ENCODE assay signal across 22 mouse cellular contexts in genomic region chr10:119428106-119428505, GRCm38 (mm10). TPM values are rescaled to one million over a fixed set of nuclear protein-coding genes. Genes with fewer than 3 reads are reported as not detected.
DNase-seq lines count a peak whose midpoint lies in the region; ATAC-seq and TF ChIP-seq lines count a peak whose summit lies in the region.
"Had no signal": no experiment of that assay in that cellular context is flagged by ENCODE, and none has a peak within 500 bp of the region (broad histone marks: within the 10 kb centered on the region; RNA-seq: fewer than 3 reads in every experiment).

No protein-coding gene starts in this region.

- DNase-seq in cerebellum, postnatal 10 days: peak; percentile 65 to 74
- DNase-seq in cerebellum, adult 11 months: no peak
- DNase-seq in heart, adult 11 months: peak; percentile 48
- DNase-seq in heart, adult 8-10 months (ENCODE audit: low spot score): no peak
- no peak for DNase-seq in liver, postnatal 0 days
- DNase-seq in liver (no peak), 3134 (ENCODE audit: extremely low read depth, insufficient read length, low spot score) (peak; percentile 14)
- DNase-seq: adrenal gland, adult 2 months; adrenal gland, postnatal 10 days; adrenal gland, postnatal 25 days; cerebellum, adult 11-12 months; cerebellum, adult 9-10 months; embryo, embryonic 11 days had no signal

- ATAC-seq in liver, postnatal 0 days: peak; percentile 15; the same call in 1 of the 2 replicates
- ATAC-seq: forebrain, embryonic 14.5 days; forebrain, embryonic 16.5 days had no signal

- H3K36me3 ChIP-seq in liver, postnatal 0 days (replicated peaks; ENCODE audit: insufficient read depth, low read length): no peaks in the 10 kb centered on the region
- H3K36me3 ChIP-seq: embryonic facial prominence, embryonic 13.5 days; embryonic facial prominence, embryonic 15.5 days; forebrain, embryonic 10.5 days; forebrain, embryonic 12.5 days had no signal

- 67% methylated on average over 7 of the region's 7 CpGs for WGBS in liver, postnatal 0 days (ENCODE audit: insufficient replicate concordance)

- H3K4me3 ChIP-seq in liver, postnatal 0 days (ENCODE audit: low read depth, low read length): no peak overlapping the region
- H3K4me3 ChIP-seq: embryonic facial prominence, embryonic 13.5 days; embryonic facial prominence, embryonic 15.5 days; erythroblast, embryonic 14.5 days; forebrain, embryonic 10.5 days; forebrain, embryonic 12.5 days had no signal

- no peak for TF ChIP-seq CTCF in liver, postnatal 0 days (IDR thresholded peaks at IDR 0.05; ENCODE audit: low read depth)

- H3K9ac ChIP-seq in liver, postnatal 0 days (replicated peaks): no peak overlapping the region
- H3K9ac ChIP-seq: embryonic facial prominence, embryonic 13.5 days; embryonic facial prominence, embryonic 15.5 days; forebrain, embryonic 12.5 days had no signal

- no peaks in the 10 kb centered on the region for H3K9me3 ChIP-seq in liver, postnatal 0 days (ENCODE audit: low read length)
- H3K9me3 ChIP-seq: embryonic facial prominence, embryonic 13.5 days; embryonic facial prominence, embryonic 15.5 days; forebrain, embryonic 10.5 days; forebrain, embryonic 12.5 days had no signal

- no peaks in the 10 kb centered on the region for H3K27me3 ChIP-seq in liver, postnatal 0 days (ENCODE audit: insufficient read depth, low read length)
- H3K27me3 ChIP-seq: embryonic facial prominence, embryonic 13.5 days; embryonic facial prominence, embryonic 15.5 days; forebrain, embryonic 12.5 days had no signal

- no peak for TF ChIP-seq EP300 in liver, postnatal 0 days (IDR thresholded peaks at IDR 0.05; ENCODE audit: low read depth)

- H3K4me2 ChIP-seq in liver, postnatal 0 days (ENCODE audit: low read depth, low read length): no peak overlapping the region
- H3K4me2 ChIP-seq: embryonic facial prominence, embryonic 13.5 days; embryonic facial prominence, embryonic 15.5 days; forebrain, embryonic 12.5 days had no signal

- H3K27ac ChIP-seq in liver, postnatal 0 days (ENCODE audit: low read depth): peak overlapping the region; percentile 78; the same call in 1 of the 2 replicates
- H3K27ac ChIP-seq: embryonic facial prominence, embryonic 13.5 days; embryonic facial prominence, embryonic 15.5 days; forebrain, embryonic 10.5 days; forebrain, embryonic 12.5 days had no signal

- H3K4me1 ChIP-seq in liver, postnatal 0 days (ENCODE audit: insufficient read depth): no peaks in the 10 kb centered on the region
- H3K4me1 ChIP-seq: embryonic facial prominence, embryonic 13.5 days; embryonic facial prominence, embryonic 15.5 days; forebrain, embryonic 12.5 days had no signal

RNA-seq across cellular contexts. Expression of gene Grip1, which starts 25.5 kb away (rescaled TPM):
- total RNA-seq in heart, adult 8-10 months (2022): under 1 TPM; 0.43 to 0.75 (median 0.61) TPM
- polyA plus RNA-seq in liver, postnatal 0 days (2015; fragmentation: Nextera tagmentation; extraction: Ambion mirVana): 0.86 and 0.88 TPM in 2 replicates
- total RNA-seq: common myeloid progenitor, adult 5-6 weeks; MEL had no signal
- polyA plus RNA-seq: erythroblast, embryonic 14.5 days had no signal

Comparison
In these comparisons a context has a peak if more than half of its experiments do, and no peak if none do; other contexts are left out.
1. DNase-seq: peak in cerebellum, postnatal 10 days (2 of 2), heart, adult 11 months (single experiment) and 3134 (single experiment); none in cerebellum, adult 11 months (single experiment), heart, adult 8-10 months (single experiment), liver, postnatal 0 days (single experiment) and liver (single experiment).